Mouse (Mus musculus) hindbrain, embryonic 10.5 days (tissue): ENCODE results near the gene Sept11. TPM values are rescaled to one million over a fixed set of nuclear protein-coding genes. Genes with fewer than 3 reads are reported as not detected.

Experiments used
- DNase-seq: peaks from one replicate; pipeline ENCODE4 v3.0.0-alpha.2; 2017; ENCODE audit warnings: low spot score
- H3K27ac ChIP-seq: fragments of 300-500 bp; sonication (generic); 2 replicates; pipeline ENCODE4 v1.5.1; 2016; ENCODE audit warnings: mild to moderate bottlenecking, moderate library complexity
- H3K27me3 ChIP-seq: fragments of 300-500 bp; sonication (generic); 2 replicates; pipeline ENCODE4 v1.6.1; 2016; ENCODE audit warnings: mild to moderate bottlenecking; ENCODE audit not compliant: poor library complexity, insufficient read depth, severe bottlenecking
- H3K36me3 ChIP-seq: fragments of 300-500 bp; sonication (generic); 2 replicates; pipeline ENCODE4 v1.6.1; 2016; ENCODE audit warnings: mild to moderate bottlenecking, moderate library complexity
- H3K4me1 ChIP-seq: fragments of 300-500 bp; sonication (generic); replicated peaks from 2 replicates; pipeline ENCODE4 v1.6.1; 2016; ENCODE audit warnings: mild to moderate bottlenecking
- H3K4me3 ChIP-seq: fragments of 300-500 bp; sonication (generic); 2 replicates; pipeline ENCODE4 v1.5.1; 2016; ENCODE audit warnings: mild to moderate bottlenecking, moderate library complexity
- H3K9me3 ChIP-seq: fragments of 300-500 bp; sonication (generic); 2 replicates; pipeline ENCODE4 v1.6.1; 2016; ENCODE audit warnings: mild to moderate bottlenecking, moderate library complexity
- WGBS: fragments of 180-500 bp; shearing (Covaris S2); methylation state at CpG from one replicate; pipeline ENCODE4 v1.1.7; 2016; 5-methylcytosine and 5-hydroxymethylcytosine counted together
- polyA plus RNA-seq: library from polyadenylated mRNA; unstranded; fragments of >200 nt; fragmentation: Nextera tagmentation; extraction: Ambion mirVana; gene quantifications from 2 replicates; pipeline ENCODE4 v1.2.1, GENCODE M21; 2016

Sept11 gene
- polyA plus RNA-seq, 1 experiment from 2014 or later, result 237 TPM

GRCm38 (mm10) chr5:93207555-93207954 lies 114.3 kb downstream of the Sept11 start:
- DNase-seq, result no peak

GRCm38 (mm10) chr5:93218375-93218774 lies 125.1 kb downstream of the Sept11 start:
- H3K27me3 ChIP-seq, result no peaks in the 10 kb centered on the region
- DNase-seq, result no peak
- H3K27ac ChIP-seq, result no peak overlapping the region
- no peak overlapping the region for H3K4me3 ChIP-seq
- H3K36me3 ChIP-seq, result no peaks in the 10 kb centered on the region
- H3K4me1 ChIP-seq, result no peaks in the 10 kb centered on the region
- WGBS, result 88% methylated on average over 3 of the region's 3 CpGs
- no peaks in the 10 kb centered on the region for H3K9me3 ChIP-seq

More at GRCm38 (mm10) chr5:93207555-93207954, 114.3 kb downstream of the Sept11 start:
- H3K4me3 ChIP-seq, result peak overlapping the region; percentile 92; the same call in 1 of the 2 replicates
- no peaks in the 10 kb centered on the region for H3K36me3 ChIP-seq
- H3K4me1 ChIP-seq, result peaks cover 30% of the 10 kb centered on the region
- H3K27ac ChIP-seq, result peak overlapping the region; percentile 98; the same call in 1 of the 2 replicates
- H3K27me3 ChIP-seq, result no peaks in the 10 kb centered on the region
- WGBS, result 72% methylated on average over 1 of the region's 1 CpGs
- H3K9me3 ChIP-seq, result no peaks in the 10 kb centered on the region

GRCm38 (mm10) chr5:93221661-93222060 lies 128.4 kb downstream of the Sept11 start:
- no peak for DNase-seq
- no peaks in the 10 kb centered on the region for H3K27me3 ChIP-seq
- 83% methylated on average over 3 of the region's 3 CpGs for WGBS

GRCm38 (mm10) chr5:93224549-93224948 lies 131.3 kb downstream of the Sept11 start:
- H3K36me3 ChIP-seq, result no peaks in the 10 kb centered on the region
- no peak overlapping the region for H3K4me3 ChIP-seq
- H3K27ac ChIP-seq, result no peak overlapping the region
- H3K27me3 ChIP-seq, result no peaks in the 10 kb centered on the region
- no peaks in the 10 kb centered on the region for H3K9me3 ChIP-seq
- H3K4me1 ChIP-seq, result no peaks in the 10 kb centered on the region
- DNase-seq, result no peak
- 87% methylated on average over 2 of the region's 2 CpGs for WGBS

More at GRCm38 (mm10) chr5:93221661-93222060, 128.4 kb downstream of the Sept11 start:
- no peak overlapping the region for H3K4me3 ChIP-seq
- H3K36me3 ChIP-seq, result no peaks in the 10 kb centered on the region
- H3K9me3 ChIP-seq, result no peaks in the 10 kb centered on the region
- no peak overlapping the region for H3K27ac ChIP-seq
- H3K4me1 ChIP-seq, result no peaks in the 10 kb centered on the region

Other genes starting within 250 kb of the Sept11 start
- 0.47 and 0.86 TPM in 2 replicates for gene Sowahb, start 48.4 kb upstream of the Sept11 start, polyA plus RNA-seq
- gene Ccni, start 113.1 kb downstream of the Sept11 start, polyA plus RNA-seq, result 115 and 118 TPM in 2 replicates
- gene 2010109A12Rik, start 113.1 kb downstream of the Sept11 start, polyA plus RNA-seq, result 2.3 and 2.6 TPM in 2 replicates
- gene Ccng2, start 173.8 kb downstream of the Sept11 start, polyA plus RNA-seq, result 50.9 and 67.0 TPM in 2 replicates